Comparison of ENCODE assay signal across 9 mouse cellular contexts in the genomic region with DNA sequence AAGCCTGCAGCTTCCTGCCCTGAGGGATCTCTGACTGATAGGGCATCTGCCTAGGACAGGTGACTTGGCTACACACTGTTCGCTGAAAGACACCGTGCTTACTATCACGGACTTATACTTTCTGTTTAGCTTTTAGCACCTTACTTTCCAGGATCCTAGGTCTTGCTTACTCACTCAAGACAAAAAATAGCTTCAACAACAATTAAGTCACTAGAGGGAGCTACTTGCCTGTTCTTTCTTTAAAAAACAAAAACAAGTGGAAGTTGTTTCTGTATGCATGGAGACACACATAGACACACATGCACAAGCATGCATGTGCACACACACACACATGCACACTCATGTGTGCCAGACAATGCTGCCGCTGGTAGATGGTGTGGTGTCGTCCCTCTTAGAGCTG. TPM values are rescaled to one million over a fixed set of nuclear protein-coding genes. Genes with fewer than 3 reads are reported as not detected.
DNase-seq lines count a peak whose midpoint lies in the region; ATAC-seq and TF ChIP-seq lines count a peak whose summit lies in the region.
"Had no signal": no experiment of that assay in that cellular context is flagged by ENCODE, and none has a peak within 500 bp of the region (broad histone marks: within the 10 kb centered on the region; RNA-seq: fewer than 3 reads in every experiment).

No protein-coding gene starts in this region.

- H3K36me3 ChIP-seq in hindbrain, postnatal 0 days (ENCODE audit: insufficient read depth, low read length): no peaks in the 10 kb centered on the region
- H3K36me3 ChIP-seq in hindbrain, embryonic 10.5 days: no peaks in the 10 kb centered on the region
- H3K36me3 ChIP-seq in liver, embryonic 14.5 days (replicated peaks; ENCODE audit: control insufficient read depth, insufficient read depth, low read depth): no peaks in the 10 kb centered on the region
- no peaks in the 10 kb centered on the region for H3K36me3 ChIP-seq in hindbrain, embryonic 13.5 days

- peak; percentile 25; the same call in 1 of the 2 replicates for ATAC-seq in hindbrain, postnatal 0 days
- ATAC-seq in liver, embryonic 14.5 days (ENCODE audit: insufficient read depth): no peak
- no peak for ATAC-seq in hindbrain, embryonic 13.5 days (ENCODE audit: low FRiP score)

- peaks cover 6% of the 10 kb centered on the region; the same call in 1 of the 2 replicates for H3K27me3 ChIP-seq in hindbrain, postnatal 0 days (ENCODE audit: insufficient read depth, low read length)
- peaks cover 42% of the 10 kb centered on the region for H3K27me3 ChIP-seq in hindbrain, embryonic 10.5 days (ENCODE audit: insufficient read depth, poor library complexity, severe bottlenecking)
- peaks cover 37% of the 10 kb centered on the region for H3K27me3 ChIP-seq in liver, embryonic 14.5 days (ENCODE audit: control insufficient read depth, insufficient read depth, low read length)
- peaks cover 45% of the 10 kb centered on the region for H3K27me3 ChIP-seq in hindbrain, embryonic 13.5 days

- TF ChIP-seq EP300 in liver, embryonic 14.5 days (IDR thresholded peaks at IDR 0.05; ENCODE audit: low read depth): no peak

- DNase-seq in hindbrain, postnatal 0 days (ENCODE audit: low spot score): peak; percentile 81
- DNase-seq in hindbrain, embryonic 10.5 days (ENCODE audit: low spot score): no peak
- DNase-seq in ES-CJ7 (ENCODE audit: low read depth, low spot score): peak; percentile 59
- peak; percentile 39 for DNase-seq in embryo, embryonic 11 days
- peak in 2 of 3 experiments; percentile 25 to 26 for DNase-seq in liver, embryonic 14.5 days (ENCODE audit: low read depth in 3 of 3, low spot score in 3 of 3)
- no peak for DNase-seq in urinary bladder, postnatal 10 days (ENCODE audit: low spot score)
- no peak for DNase-seq in right cerebral cortex, adult 18-20 months

- H3K27ac ChIP-seq in hindbrain, postnatal 0 days: no peak overlapping the region
- H3K27ac ChIP-seq in hindbrain, embryonic 10.5 days: no peak overlapping the region
- H3K27ac ChIP-seq in liver, embryonic 14.5 days: no peak overlapping the region
- no peak overlapping the region for H3K27ac ChIP-seq in hindbrain, embryonic 13.5 days
- H3K27ac ChIP-seq: macrophage had no signal

- TF ChIP-seq CTCF in hindbrain, postnatal 0 days (IDR thresholded peaks at IDR 0.05; ENCODE audit: low read depth): peak; percentile 70
- TF ChIP-seq CTCF in liver, embryonic 14.5 days (IDR thresholded peaks at IDR 0.05; ENCODE audit: low read depth): peak; percentile 37; the same call in 1 of the 2 replicates

- H3K4me2 ChIP-seq in hindbrain, postnatal 0 days (ENCODE audit: low read depth, low read length): no peak overlapping the region
- peak overlapping the region; percentile 29; the same call in 1 of the 2 replicates for H3K4me2 ChIP-seq in liver, embryonic 14.5 days (ENCODE audit: low read depth)
- H3K4me2 ChIP-seq in hindbrain, embryonic 13.5 days: no peak overlapping the region

- no peak overlapping the region for H3K4me3 ChIP-seq in hindbrain, postnatal 0 days (ENCODE audit: low read length)
- H3K4me3 ChIP-seq in hindbrain, embryonic 10.5 days: no peak overlapping the region
- no peak overlapping the region for H3K4me3 ChIP-seq in liver, embryonic 14.5 days (ENCODE audit: insufficient read depth in 1 of 2, low read depth in 2 of 2, low read length in 2 of 2)
- no peak overlapping the region for H3K4me3 ChIP-seq in hindbrain, embryonic 13.5 days

- WGBS in hindbrain, postnatal 0 days: 44% methylated on average over 5 of the region's 5 CpGs
- WGBS in hindbrain, embryonic 10.5 days: 52% methylated on average over 5 of the region's 5 CpGs
- 27% methylated on average over 5 of the region's 5 CpGs for WGBS in liver, embryonic 14.5 days (ENCODE audit: insufficient replicate concordance)
- 39% methylated on average over 5 of the region's 5 CpGs for WGBS in hindbrain, embryonic 13.5 days

- H3K9me3 ChIP-seq in hindbrain, postnatal 0 days (ENCODE audit: low read length): no peaks in the 10 kb centered on the region
- H3K9me3 ChIP-seq in hindbrain, embryonic 10.5 days: no peaks in the 10 kb centered on the region
- H3K9me3 ChIP-seq in liver, embryonic 14.5 days (ENCODE audit: control insufficient read depth, low read length): no peaks in the 10 kb centered on the region
- H3K9me3 ChIP-seq in hindbrain, embryonic 13.5 days: peaks cover 4% of the 10 kb centered on the region; the same call in 1 of the 2 replicates

- no peak overlapping the region for H3K9ac ChIP-seq in hindbrain, postnatal 0 days (replicated peaks; ENCODE audit: low read length)
- H3K9ac ChIP-seq in liver, embryonic 14.5 days (replicated peaks): no peak overlapping the region
- no peak overlapping the region for H3K9ac ChIP-seq in hindbrain, embryonic 13.5 days

- H3K4me1 ChIP-seq in hindbrain, postnatal 0 days (ENCODE audit: insufficient read depth, low read length): peaks cover 7% of the 10 kb centered on the region; the same call in 1 of the 2 replicates
- peaks cover 15% of the 10 kb centered on the region for H3K4me1 ChIP-seq in hindbrain, embryonic 10.5 days (replicated peaks)
- no peaks in the 10 kb centered on the region for H3K4me1 ChIP-seq in liver, embryonic 14.5 days (replicated peaks; ENCODE audit: control insufficient read depth in 2 of 2, insufficient read depth in 2 of 2, low read length in 1 of 2)
- H3K4me1 ChIP-seq in hindbrain, embryonic 13.5 days (replicated peaks): peaks cover 17% of the 10 kb centered on the region

RNA-seq across cellular contexts. Expression of gene Cbr3, which starts 3.9 kb away (rescaled TPM):
- 0.58 and 5.1 TPM in 2 replicates for total RNA-seq in hindbrain, postnatal 0 days (2014; rRNA removed)
- 4.8 and 5.4 TPM in 2 replicates for polyA plus RNA-seq in hindbrain, postnatal 0 days (2015; fragmentation: Nextera tagmentation; extraction: Ambion mirVana)
- 1.3 and 1.5 TPM in 2 replicates for polyA plus RNA-seq in hindbrain, embryonic 10.5 days (2016; fragmentation: Nextera tagmentation; extraction: Ambion mirVana)
- polyA plus RNA-seq in liver, embryonic 14.5 days (2012; rRNA removed): 0.32 TPM in 2 replicates
- polyA plus RNA-seq in liver, embryonic 14.5 days (2014; fragmentation: Nextera tagmentation; extraction: Ambion mirVana): 0.24 and 0.28 TPM in 2 replicates
- 0.89 and 0.99 TPM in 2 replicates for polyA plus RNA-seq in hindbrain, embryonic 13.5 days (2015; fragmentation: Nextera tagmentation; extraction: Ambion mirVana)

RNA-seq across cellular contexts. Expression of gene Dop1b, which starts 24.8 kb away (rescaled TPM):
- total RNA-seq in hindbrain, postnatal 0 days (2014; rRNA removed): 60.9 and 74.8 TPM in 2 replicates
- polyA plus RNA-seq in hindbrain, postnatal 0 days (2015; fragmentation: Nextera tagmentation; extraction: Ambion mirVana): 25.4 and 26.8 TPM in 2 replicates
- 12.0 and 20.2 TPM in 2 replicates for polyA plus RNA-seq in hindbrain, embryonic 10.5 days (2016; fragmentation: Nextera tagmentation; extraction: Ambion mirVana)
- 11.8 and 13.4 TPM in 2 replicates for polyA plus RNA-seq in liver, embryonic 14.5 days (2012; rRNA removed)
- polyA plus RNA-seq in liver, embryonic 14.5 days (2014; fragmentation: Nextera tagmentation; extraction: Ambion mirVana): 11.6 and 14.4 TPM in 2 replicates
- polyA plus RNA-seq in hindbrain, embryonic 13.5 days (2015; fragmentation: Nextera tagmentation; extraction: Ambion mirVana): 31.0 and 32.2 TPM in 2 replicates

RNA-seq across cellular contexts. Expression of gene Gm5678, which starts 59.0 kb away (rescaled TPM):
- total RNA-seq in hindbrain, postnatal 0 days (2014; rRNA removed): not detected in 2 replicates
- not detected in 2 replicates for polyA plus RNA-seq in hindbrain, postnatal 0 days (2015; fragmentation: Nextera tagmentation; extraction: Ambion mirVana)
- polyA plus RNA-seq in hindbrain, embryonic 10.5 days (2016; fragmentation: Nextera tagmentation; extraction: Ambion mirVana): not detected in 2 replicates
- not detected in 2 replicates for polyA plus RNA-seq in liver, embryonic 14.5 days (2012; rRNA removed)
- polyA plus RNA-seq in liver, embryonic 14.5 days (2014; fragmentation: Nextera tagmentation; extraction: Ambion mirVana): not detected in 2 replicates
- polyA plus RNA-seq in hindbrain, embryonic 13.5 days (2015; fragmentation: Nextera tagmentation; extraction: Ambion mirVana): not detected in 2 replicates
- polyA plus RNA-seq: macrophage had no signal

Comparison
In these comparisons a context has a peak if more than half of its experiments do, and no peak if none do; other contexts are left out.
1. DNase-seq: peak in hindbrain, postnatal 0 days (single experiment), ES-CJ7 (single experiment), embryo, embryonic 11 days (single experiment) and liver, embryonic 14.5 days (2 of 3); none in hindbrain, embryonic 10.5 days (single experiment), urinary bladder, postnatal 10 days (single experiment) and right cerebral cortex, adult 18-20 months (single experiment).